Mouse (Mus musculus) CD8-positive naive resting alpha-beta T cell, adult 57 days (primary cell): ENCODE data around the gene Diras1. TPM values are rescaled to one million over a fixed set of nuclear protein-coding genes. Genes with fewer than 3 reads are reported as not detected.

ENCODE experiments used
- total RNA-seq: library from RNA; stranded (reverse); gene quantifications from one replicate; pipeline ENCODE4 v1.2.4, GENCODE M21; 2023

Gene Diras1
- not detected for total RNA-seq

GRCm38 (mm10) chr10:81025639-81026275, at the start of gene Diras1:
Gene Diras1 (minus strand): TSS chr10:81025662.

DNA sequence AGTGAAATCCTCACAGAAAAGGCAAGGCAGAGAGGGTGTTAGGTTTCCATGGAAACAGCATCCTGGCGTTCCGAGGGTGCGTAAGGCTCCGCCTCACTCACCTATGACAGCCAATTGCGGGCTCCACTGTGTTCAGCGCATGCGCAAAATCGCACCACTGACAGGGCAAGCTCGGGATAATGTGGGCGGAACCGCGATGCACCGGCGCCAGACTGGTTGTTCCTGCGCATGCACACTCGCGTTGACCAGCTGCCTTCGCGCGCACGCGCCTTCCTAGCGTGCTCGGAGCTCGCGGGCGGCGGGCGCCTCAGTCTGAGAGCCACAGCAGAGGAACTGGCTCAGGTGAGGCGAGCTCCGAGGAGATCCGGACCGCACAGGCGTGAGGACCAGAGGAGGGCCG, 44.4 kb upstream of the Diras1 start, which contains the start of gene Thop1:
Gene Thop1 (plus strand): TSS at position 200 of the 400 bp plus-strand sequence.

GRCm38 (mm10) chr10:81059603-81060543, 34.4 kb upstream of the Diras1 start, which contains the start of gene Sgta:
Gene Sgta (minus strand): TSS chr10:81060181.

DNA sequence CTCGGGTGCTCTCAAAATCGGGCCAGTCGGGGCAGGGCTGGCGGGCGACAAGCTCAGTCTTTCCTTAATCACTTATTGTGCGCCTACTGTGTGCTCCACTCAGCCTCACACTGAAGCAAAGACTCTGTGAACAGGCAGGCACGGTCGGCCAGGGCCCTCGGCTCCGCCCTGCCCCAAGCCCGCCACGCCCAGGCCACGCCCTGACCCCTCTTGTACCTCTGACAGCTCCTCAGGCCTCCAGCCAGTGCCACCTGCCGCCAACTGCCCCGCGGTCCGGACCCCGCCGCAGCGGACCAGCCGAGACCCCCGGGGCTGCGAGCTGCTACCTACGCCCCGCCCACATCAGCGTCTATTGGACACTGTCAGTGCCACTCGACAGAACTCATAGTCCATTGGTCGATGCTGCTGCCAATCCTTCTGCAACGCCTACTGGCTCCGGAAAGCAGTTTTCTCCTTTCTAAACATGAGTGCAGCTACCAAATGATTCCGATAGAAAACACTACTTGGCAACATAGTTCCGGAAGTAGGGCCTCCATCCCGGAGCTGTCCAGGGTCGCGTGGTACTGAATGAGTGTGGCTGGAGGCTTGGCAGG, 11.6 kb upstream of the Diras1 start, which contains the start of gene Slc39a3:
Gene Slc39a3 (minus strand): TSS at position 439 of the 593 bp plus-strand sequence.

DNA sequence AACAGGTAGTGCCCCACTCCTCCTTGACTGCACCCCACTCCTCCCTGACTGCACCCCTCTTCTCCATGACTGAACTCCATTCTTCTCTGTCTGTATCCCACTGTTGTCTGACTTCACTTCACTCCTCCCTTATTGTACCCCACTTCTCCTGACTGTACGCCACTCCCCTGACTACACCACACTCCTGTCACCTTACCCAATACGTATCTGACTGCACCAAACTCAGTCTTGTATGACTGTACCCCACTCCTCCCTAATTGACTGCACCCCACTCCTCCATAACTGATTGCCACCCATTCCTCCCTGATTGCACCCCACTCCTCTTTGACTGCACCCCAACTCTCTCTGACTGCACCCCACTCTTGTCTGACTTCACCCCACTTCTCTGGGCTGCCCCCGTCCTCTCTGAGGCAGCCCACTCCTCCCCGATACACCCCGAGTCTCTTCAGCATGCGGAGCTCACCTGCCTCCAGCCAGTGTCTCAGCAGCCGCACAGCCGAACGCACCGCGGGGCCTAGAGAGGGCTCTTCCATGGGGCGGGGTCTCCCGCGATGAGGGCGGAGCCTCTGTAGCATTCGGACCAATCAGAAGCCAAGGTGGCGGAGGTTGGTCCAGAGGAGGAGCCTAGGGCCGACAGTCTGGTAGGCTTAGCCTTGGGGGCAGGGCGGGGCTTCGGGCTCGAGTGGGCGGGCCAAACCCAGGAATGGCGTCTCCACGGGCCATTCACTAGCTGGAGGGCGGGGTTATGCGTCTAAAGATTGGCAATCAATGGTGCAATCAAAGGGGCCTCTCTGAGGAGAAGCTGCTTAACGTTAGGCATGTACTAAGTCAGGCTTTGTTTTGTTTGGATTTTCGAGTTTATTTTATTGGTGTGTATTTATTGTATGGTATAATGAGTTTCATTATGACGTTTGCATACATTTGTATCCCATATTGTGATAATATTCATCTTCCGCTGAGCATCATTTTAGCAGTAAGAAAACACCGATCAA, 10.8 kb downstream of the Diras1 start, which contains the start of gene Gng7:
Gene Gng7 (minus strand): TSS at position 553 of the 992 bp plus-strand sequence.

Other genes with a start within 250 kb of the Diras1 start
- 81.1 TPM for gene Sf3a2, start 227.5 kb downstream of the Diras1 start, total RNA-seq
- 141 TPM for gene Plekhj1, start 227.0 kb downstream of the Diras1 start, total RNA-seq
- 1.4 TPM for gene Amh, start 220.4 kb downstream of the Diras1 start, total RNA-seq
- gene Jsrp1, start 212.2 kb downstream of the Diras1 start, total RNA-seq: not detected
- 517 TPM for gene Oaz1, start 199.0 kb downstream of the Diras1 start, total RNA-seq
- not detected for gene Lingo3, start 181.6 kb downstream of the Diras1 start, total RNA-seq
- gene Lsm7, start 170.5 kb downstream of the Diras1 start, total RNA-seq: 31.3 TPM
- gene Sppl2b, start 170.4 kb downstream of the Diras1 start, total RNA-seq: 25.5 TPM
- not detected for gene Tmprss9, start 153.8 kb downstream of the Diras1 start, total RNA-seq
- gene Timm13, start 124.7 kb downstream of the Diras1 start, total RNA-seq: 62.9 TPM
- gene Lmnb2, start 107.4 kb downstream of the Diras1 start, total RNA-seq: 12.3 TPM
- 20.3 TPM for gene Gadd45b, start 95.6 kb downstream of the Diras1 start, total RNA-seq
- gene Gng7, start 10.7 kb downstream of the Diras1 start, total RNA-seq: not detected
- 16.8 TPM for gene Slc39a3, start 11.8 kb upstream of the Diras1 start, total RNA-seq
- gene Sgta, start 34.5 kb upstream of the Diras1 start, total RNA-seq: 52.5 TPM
- gene Thop1, start 44.4 kb upstream of the Diras1 start, total RNA-seq: 11.8 TPM
- gene Creb3l3, start 73.2 kb upstream of the Diras1 start, total RNA-seq: not detected
- gene Map2k2, start 80.3 kb upstream of the Diras1 start, total RNA-seq: 113 TPM
- gene Zbtb7a, start 109.6 kb upstream of the Diras1 start, total RNA-seq: 75.4 TPM
- 41.2 TPM for gene Pias4, start 142.3 kb upstream of the Diras1 start, total RNA-seq
- gene Eef2, start 151.0 kb upstream of the Diras1 start, total RNA-seq: 2,569 TPM
- 63.4 TPM for gene Dapk3, start 157.3 kb upstream of the Diras1 start, total RNA-seq
- gene 4930442H23Rik, start 158.2 kb upstream of the Diras1 start, total RNA-seq: not detected
- gene Nmrk2, start 176.4 kb upstream of the Diras1 start, total RNA-seq: 0.37 TPM
- gene Atcay, start 205.2 kb upstream of the Diras1 start, total RNA-seq: 0.12 TPM
- 6.8 TPM for gene Zfr2, start 207.5 kb upstream of the Diras1 start, total RNA-seq
- 21.5 TPM for gene Matk, start 227.3 kb upstream of the Diras1 start, total RNA-seq
- 123 TPM for gene Mrpl54, start 241.3 kb upstream of the Diras1 start, total RNA-seq
- 27.2 TPM for gene Apba3, start 241.3 kb upstream of the Diras1 start, total RNA-seq